Mouse (Mus musculus) regulatory T cell (primary cell): Measurements from ENCODE around the gene Tmem87b.

Experiments used
- in situ Hi-C: fragments of 300-600 bp; cut with MboI, MseI; formaldehyde crosslinking; loops from one replicate; pipeline ENCODE4 v1.15.1; 2025; ENCODE audit warnings: high pct_unique_total_duplicates

Gene Tmem87b

DNA sequence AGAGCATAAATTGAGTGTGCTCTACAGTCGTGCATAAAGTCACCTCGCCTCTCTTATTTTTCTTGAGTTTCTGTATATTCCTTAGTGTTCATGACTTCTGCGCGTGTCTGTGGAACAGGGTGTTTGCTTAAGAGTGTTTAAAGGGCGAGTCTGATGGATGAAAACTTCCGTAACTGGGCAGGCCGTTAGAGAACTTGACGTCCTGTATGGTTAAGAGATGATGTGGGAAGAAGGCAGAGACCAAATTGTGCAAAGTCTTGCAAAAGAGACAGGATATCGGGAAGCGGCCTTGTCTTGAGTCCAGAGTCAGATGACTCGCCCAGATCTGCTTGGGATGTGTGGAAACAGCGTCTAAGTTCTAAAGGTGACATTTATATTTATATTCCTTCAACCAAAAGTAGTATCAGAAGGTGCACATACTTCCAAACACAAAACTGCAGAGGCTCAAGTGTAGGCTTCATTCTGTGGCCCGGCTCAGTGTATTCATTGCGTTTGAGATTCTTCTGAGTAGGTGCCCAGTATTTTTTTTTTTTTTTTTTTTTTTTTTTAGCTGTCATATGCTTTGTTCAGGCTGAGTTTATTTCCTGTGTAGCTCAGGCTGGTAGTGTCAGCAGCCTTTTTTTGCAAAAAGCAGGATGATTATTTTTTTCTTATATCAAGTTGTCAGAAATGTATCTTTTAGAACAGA, 1.2 kb downstream of the Tmem87b start:
- in situ Hi-C loops, result no loop called here

DNA sequence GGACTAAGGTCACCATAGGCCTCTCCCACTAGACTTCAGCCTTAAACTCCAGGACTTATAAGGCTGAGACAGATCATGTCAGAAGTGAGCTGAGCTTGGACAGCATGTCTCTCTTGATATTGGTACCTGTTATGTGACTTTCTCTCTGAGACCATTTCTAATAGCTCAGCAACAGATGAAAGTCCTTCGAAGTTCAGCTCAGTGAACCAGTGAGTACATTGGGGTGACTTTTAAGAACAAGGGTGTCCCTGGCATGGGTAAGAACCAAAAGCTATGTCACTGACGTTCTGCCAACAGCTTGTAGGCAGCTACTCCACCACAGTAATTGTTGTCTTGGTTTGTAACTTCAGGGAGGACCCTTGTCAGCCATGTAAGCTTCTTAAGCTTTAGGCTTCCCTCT, 2.7 kb downstream of the Tmem87b start:
- in situ Hi-C loops, result loop anchor here (5.0 kb wide), 1 partner anchor 123 kb away; the partner anchor contains the start of gene Mertk

DNA sequence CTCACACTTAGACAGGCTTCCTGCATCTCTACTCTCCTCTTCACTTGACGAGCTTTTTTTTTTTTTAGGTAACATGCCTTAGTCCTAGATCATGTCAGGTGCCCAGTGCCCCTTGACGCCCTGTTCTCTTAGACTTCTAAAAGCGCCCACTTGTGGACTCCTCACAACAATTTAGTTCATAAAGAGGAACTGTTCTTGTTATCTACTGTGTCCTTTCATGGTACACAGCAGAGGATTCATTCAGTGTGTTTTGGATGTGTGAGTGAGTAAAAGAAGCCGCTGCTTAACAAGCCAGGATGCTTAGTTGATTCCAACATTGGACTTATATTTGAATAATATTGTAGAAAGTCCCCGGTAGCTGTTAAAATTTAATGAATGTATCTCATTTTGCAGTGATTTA, 6.0 kb downstream of the Tmem87b start:
- in situ Hi-C loops, result loop anchor here (5.0 kb wide), 1 partner anchor 127 kb away; the partner anchor contains the start of gene Mertk

DNA sequence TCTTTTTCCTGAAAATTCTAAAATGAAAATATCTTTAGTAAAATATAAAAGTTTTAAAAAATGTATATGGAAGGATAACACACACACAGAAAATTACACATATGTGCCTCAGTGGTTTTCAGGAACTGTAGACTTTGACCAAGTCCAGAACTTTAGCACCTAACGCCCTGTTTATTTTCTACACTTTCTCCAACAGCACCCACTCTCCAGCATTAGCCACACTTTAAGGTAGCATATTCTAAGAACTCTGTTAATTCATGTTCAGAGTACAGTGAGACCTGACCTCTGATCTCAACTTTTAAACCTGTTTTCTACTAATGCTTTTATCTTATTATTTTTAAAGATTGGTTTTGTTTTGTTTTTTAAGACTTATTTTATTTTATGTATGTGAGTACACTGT, 9.9 kb downstream of the Tmem87b start:
- in situ Hi-C loops, result no loop called here

DNA sequence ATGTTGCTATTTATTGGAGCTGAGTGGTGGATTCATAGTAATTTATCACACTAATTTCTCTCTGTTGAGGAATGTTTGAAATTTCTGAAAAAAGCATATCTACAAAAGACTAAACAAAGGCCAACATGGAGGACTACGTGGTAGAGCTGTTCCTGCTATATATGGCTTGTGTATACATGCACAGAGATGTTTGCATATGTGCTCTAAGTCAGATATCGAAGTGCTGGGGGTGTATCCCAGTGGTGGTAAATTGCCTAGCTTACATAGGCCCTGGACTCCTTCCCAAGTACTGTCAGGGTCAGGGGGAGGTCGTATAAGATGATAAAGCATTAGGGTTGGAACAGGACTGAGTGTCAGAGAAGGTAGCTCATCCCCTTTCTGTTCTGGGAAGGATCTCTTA, 14.7 kb downstream of the Tmem87b start:
- in situ Hi-C loops, result no loop called here

DNA sequence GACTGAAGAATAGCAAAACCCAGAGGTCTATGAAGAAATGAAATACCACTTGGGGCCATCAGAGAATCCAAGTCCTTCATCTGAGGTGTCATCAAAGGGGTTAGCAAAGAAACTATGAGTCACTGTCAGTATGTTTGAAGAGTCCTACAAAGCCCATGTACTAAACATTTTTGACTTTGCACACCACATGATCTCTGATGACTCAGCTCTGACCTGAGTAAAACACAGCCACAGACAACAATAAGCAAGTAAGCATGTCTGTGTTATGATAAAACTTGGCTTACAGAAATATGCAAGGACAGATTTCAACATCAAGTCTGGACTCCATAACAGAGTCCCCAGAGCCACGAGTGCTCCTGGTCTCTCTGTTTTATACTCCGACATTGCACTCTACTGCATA, 15.1 kb downstream of the Tmem87b start:
- in situ Hi-C loops, result no loop called here

DNA sequence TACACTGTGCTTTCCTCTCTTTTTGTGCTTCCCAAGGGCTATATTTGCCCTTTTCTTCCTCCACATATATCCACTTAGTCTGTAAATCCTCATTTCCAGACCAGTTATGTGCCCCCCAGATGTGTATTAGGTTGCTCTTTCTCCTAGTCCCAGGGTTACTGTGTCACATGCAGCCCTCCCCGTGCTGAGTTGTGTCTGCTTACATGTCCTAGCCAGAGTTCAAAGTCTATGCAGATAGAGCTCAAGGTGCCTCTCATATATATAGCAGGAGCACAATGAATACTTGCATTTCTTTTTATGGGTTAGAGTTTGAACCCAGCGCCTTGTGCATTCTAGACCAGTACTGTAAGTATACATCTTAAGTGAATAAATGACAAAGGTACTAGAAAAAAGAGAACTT, 15.5 kb downstream of the Tmem87b start:
- in situ Hi-C loops, result no loop called here

DNA sequence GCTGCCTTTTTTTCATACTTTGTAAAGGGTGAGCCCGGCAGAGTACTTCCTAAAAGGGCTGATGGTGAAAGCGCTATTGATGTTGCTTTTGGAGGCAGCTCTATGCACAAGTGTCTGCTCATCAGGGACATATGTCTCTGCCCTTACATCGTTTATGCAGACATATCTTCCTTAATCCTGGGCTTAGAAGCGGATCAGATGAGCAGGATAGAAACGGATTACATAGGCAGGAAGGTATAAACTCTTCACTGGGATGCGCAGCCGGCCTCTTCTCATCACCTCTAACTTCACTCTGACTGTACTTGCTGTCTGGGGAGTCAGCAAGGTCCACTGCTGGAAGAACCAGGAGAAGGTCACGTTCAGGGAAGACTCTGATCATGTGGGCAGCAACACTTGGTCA, 19.6 kb downstream of the Tmem87b start:
- in situ Hi-C loops, result no loop called here

DNA sequence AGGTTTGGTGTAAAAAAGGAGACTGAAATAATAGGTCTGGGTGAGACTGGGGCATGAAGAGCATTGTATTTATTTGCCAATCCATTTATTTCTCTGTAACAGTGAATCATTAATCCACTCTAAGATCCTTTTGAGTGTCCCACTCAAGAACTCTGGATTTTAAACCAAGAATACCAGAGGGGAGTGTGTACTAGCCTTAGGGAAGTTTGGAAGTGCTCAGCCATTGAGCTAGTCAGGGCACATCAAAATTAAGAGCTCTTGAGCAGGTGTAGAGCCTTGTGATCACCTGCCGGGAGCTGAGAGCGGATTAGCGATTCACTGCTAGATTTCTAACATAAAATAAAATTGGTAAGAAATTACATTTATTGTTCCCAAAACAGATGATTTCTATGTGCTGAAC, 20.7 kb downstream of the Tmem87b start:
- in situ Hi-C loops, result no loop called here

DNA sequence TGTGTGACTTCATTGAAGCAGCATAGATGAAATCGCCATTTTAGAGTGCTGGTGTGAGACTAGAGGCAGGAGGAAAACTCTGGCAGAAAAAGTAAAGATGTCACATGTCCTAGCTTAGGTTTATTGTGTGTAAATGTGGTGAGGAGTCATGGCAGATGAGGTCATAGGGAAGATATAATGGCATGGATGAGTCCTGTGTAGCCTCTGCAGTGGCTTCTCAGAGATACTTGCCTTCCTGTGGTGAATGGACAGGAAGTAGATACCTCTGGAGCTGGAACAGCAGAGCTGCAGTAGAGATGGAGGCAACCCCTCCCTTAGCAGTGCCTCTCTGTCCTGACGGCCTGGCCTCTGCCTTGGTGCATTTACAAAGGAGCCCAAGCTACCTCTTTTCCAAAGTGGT, 21.6 kb downstream of the Tmem87b start:
- in situ Hi-C loops, result no loop called here

DNA sequence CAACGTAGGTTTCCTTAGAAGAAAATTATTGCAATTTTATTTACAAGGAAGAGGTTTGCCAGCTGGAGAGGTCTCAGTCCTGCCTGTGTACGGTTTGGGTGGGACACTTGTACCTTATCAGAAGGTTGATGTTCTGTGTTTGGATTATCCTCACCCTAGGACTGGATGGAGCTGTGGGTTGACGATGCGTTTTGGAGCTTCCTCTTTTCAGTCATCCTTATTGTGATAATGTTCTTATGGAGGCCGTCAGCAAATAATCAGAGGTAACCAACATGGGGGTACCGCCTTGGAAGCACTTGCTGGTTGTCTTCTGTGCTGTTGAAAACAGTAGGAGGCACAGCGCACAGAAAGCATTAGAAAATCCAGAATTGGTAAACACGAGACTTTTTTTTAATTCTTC, 24.5 kb downstream of the Tmem87b start:
- in situ Hi-C loops, result no loop called here

DNA sequence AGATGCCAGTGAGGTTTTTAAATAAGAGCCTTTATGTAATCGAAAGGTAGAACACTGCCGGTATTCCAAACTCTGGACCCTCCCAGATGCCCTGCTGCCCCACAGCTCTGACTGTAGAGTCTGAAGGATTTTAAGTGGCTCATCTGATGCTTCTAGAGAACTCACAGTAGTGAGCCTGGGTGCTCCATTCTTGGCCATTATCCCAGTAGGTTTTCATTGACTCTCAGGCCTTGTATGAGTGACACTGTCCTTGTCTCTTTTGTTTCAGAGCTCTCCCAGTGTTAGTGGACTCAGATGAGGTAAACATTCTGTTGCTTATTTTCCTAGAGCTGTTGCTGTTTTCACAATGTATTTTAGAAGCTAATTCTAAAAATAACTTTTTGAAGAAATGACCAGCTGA, 32.1 kb downstream of the Tmem87b start:
- in situ Hi-C loops, result no loop called here

DNA sequence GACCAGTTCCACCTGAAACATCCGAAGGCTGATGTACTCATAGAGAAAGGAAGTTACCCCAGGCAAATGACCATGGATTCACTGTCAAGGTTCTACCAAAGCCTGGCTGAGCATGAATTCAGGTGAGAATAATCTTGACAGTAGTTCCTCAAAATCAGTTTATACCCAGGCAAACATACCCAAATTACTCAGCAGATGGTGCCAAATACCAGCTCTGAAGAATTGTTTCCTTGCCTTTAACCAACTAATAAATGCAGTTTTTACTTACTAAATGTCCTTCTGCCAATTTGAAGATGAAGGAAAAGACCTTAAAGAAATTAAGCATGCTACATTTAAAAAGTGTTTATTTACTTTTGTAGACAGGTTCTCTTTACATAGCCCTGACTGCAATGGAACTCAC, 38.8 kb downstream of the Tmem87b start:
- in situ Hi-C loops, result no loop called here

DNA sequence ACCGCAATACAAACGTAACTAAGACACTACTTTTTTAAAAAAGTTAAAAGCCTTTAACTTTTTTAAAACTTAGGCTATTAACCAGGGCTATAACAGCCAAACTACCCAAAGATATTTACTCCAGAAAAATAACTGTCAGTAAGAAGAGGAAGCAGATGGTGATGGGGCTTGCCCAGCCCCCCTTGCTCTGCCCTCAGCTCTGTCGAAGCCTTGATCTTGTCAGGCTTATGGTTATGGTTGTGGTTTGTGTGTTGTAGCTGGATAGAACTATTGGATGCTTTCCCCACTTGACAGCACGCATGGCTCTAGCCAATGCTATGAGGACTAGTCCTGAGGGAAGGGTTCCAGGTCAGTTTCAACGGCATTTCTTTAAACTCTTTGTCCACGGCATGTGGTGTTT, 41.0 kb downstream of the Tmem87b start:
- in situ Hi-C loops, result no loop called here

DNA sequence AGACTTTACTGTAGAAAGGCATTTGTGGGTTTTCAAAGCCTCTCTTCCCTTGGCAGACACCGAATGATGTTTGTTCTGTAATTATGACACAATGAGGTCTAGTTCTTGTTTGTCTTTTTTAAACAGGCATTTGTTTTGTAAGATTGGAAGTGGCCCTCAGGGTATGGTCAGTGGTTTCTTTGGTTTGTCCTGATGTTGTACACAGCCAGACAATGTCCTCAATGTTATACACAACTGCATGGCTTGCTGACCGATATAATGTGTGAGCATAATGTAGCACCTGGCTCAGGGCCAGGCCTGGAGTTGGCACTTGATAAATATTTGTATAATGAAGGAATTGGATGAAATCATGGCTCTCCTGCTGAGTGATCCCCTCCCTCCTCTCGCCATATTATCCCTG, 41.9 kb downstream of the Tmem87b start:
- in situ Hi-C loops, result loop anchor here (10.0 kb wide), 1 partner anchor 1375 kb away; no protein-coding TSS in a partner anchor

DNA sequence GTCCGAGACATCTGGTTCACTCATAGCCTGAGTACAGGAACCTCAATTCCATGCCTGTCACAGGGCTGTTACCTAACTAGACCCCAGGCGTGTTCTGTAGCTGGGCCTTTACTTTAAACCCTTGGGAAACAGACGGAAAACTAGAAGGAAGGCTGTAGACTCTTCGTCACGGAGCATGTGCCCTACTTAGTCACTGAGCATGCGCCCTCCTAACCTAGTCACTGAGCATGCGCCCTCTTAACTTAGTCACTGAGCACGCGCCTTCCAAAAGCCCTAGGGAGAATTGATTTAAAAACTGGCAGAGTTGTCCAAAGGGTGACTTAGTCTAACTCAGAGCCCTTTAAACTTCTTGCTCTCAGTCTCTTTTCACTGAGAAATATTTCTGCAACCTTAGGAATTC, 44.7 kb downstream of the Tmem87b start, which contains the start of gene Fbln7:
TSS of gene Fbln7 (plus strand) at position 346 of the 400 bp plus-strand sequence.
- in situ Hi-C loops, result loop anchor here (10.0 kb wide), 1 partner anchor 1378 kb away; no protein-coding TSS in a partner anchor

DNA sequence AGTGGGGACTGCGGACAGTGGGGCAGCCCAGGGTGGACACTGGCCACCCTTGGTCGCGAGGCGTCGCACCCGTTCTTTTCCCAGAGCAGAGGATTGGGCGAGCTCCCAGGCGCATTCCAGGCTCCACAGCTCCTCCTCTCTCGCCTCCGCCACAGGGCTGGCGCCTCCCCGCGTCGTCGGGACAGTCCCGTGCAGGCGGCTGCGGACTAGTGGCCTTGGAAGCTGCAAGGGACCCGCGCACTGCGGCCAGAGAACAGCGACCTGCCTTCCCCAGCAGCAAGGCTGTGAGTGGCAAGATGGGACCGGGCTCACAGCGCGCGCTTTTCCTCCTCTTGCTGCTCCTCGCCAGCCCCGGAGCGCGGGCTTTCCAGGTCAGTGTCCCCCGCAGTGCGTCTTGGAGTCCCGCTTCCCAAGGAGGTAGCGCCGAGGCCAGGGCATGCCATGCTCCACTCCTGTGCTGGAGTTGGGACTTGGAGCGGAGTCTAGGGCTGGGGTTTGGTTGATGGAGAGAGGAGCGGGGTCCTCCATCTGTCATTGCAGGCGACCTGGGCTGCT, 45.9 kb downstream of the Tmem87b start:
- in situ Hi-C loops, result loop anchor here (10.0 kb wide), 1 partner anchor 1379 kb away; no protein-coding TSS in a partner anchor

DNA sequence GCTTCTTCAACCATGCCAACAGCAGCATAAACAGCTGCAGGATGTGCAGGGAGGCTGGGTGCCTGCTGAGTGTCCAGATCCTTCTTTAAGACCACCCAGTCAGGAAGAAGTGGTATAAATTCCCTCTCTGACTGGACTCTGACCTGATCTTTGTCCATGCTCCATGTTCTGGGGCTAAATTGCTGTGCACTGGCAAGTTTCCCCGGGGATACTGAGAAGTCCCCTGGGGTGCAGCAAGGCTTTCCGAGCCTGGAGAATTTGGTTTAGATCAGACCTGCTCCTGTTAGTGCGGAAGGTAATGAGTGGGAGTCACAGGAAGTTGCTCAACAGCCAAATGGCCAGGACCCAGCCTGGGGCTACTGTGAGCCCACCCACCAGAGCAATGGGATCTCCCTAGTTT, 47.1 kb downstream of the Tmem87b start:
- in situ Hi-C loops, result loop anchor here (10.0 kb wide), 1 partner anchor 1380 kb away; no protein-coding TSS in a partner anchor

DNA sequence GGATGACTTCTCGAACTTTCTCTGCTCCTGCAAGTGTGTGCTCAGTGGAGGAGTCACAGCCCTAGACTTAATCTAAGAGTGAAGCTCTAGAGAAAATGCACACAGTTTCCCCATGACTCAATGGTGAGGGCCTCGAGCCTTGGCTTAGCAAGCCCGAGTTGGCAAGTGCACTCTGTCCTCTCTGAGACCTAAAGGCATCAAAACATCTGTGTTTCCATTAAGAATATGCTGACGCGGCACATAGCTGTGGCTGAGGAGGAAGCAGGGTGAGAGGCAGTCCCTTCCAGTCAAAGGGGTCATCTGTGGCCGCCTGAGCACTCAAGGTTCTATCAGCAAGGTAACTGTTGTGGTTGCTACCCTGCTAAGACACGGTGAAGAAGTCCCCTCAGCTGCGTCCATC, 53.7 kb downstream of the Tmem87b start:
- in situ Hi-C loops, result no loop called here

DNA sequence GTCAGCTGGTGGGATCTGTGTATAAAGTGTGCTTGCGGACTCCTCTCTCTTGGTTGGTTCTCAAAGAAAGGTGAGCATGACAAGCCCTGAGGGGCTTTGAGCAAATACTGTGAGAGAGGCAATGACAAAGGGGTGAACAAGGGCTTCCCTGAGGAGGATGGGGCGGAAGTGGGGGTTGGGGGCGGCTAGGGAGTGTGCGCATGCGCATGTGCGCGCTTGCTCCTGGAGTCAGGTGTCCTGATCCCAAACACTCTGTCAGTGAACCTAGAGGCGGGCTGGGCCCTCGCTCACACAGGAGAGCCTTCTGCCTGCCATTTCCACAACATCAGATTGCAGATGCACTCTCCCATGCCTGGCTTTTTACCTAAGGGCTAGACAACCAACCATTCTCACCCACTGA, 54.3 kb downstream of the Tmem87b start:
- in situ Hi-C loops, result no loop called here

DNA sequence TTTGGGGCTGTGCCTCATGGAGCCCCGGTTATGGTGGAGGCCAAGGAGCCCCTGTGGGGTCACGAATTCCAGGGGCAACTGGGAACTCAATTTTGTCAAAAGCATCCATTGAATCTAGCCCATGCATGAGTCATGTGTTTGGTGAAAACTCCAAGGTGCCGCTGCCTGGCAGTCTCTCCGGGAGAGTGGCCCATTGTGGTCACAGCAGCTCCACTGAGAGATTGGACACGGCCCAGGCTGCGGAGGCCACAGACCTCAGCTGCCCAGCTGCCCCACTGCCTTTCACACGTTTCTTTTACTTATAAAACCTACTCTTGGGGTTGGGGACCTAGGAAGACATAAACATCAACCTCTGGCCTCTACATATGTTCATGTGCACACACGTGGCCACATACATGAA, 57.6 kb downstream of the Tmem87b start:
- in situ Hi-C loops, result no loop called here

DNA sequence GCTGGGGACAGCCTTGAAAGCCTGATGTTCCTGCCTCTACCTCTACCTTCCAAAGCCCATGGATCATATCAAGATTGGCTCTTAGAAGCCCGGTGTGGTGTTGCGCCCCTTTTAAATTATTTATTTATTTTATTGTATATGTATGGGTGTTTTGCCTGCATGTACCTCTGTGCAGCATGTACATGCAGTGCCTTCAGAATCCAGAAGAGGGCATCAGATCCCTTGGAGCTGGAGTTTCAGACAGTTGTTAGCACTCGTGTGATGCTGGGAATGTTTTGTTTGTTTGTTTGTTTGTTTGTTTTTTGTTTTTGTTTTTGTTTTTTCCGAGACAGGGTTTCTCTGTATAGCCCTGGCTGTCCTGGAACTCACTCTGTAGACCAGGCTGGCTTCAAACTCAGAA, 63.3 kb downstream of the Tmem87b start:
- in situ Hi-C loops, result no loop called here

DNA sequence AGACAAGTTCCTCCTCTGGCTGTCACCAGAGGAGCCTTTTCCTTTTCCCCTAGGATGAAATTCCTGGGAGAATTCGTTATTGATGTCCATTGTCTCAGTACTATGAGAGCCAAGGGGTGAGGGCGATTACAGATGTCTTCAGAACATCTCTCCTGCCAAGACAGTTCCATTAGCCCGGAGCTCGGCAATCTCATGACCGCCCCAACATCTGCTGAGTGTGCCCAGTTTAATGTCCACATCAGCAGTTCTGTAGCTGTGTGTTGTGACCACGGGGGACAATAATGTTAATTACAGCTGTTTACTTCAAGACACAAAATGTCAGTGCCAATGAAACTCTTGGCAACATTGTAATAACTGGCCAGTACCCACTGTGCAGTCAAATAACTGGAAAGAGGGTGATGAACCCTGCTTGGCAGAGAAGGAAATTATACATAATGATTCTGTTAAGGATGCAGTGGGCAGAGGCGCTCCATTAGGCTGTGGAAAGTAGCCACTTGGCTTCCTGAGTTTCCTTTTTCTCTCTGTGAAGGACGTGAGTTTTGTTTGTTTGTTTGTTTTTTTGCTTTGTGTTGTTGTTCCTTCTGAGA, 67.4 kb downstream of the Tmem87b start:
- in situ Hi-C loops, result no loop called here
